Mouse (Mus musculus): ENCODE data around the gene Bex6. TPM values are rescaled to one million over a fixed set of nuclear protein-coding genes. Genes with fewer than 3 reads are reported as not detected.

Gene Bex6
- polyA plus RNA-seq, 1 experiment from 2014 or later, result 0.25 TPM

GRCm38 (mm10) chr16:32153976-32154375, 25.6 kb upstream of the Bex6 start:
- Histone ChIP-seq H3K27ac (replicated peaks; ENCODE audit: low read depth, low read length) (no peak overlapping the region), H3K4me1 (ENCODE audit: control insufficient read depth, insufficient read depth, low read length) (no peaks in the 10 kb centered on the region), H3K36me3 (ENCODE audit: control insufficient read depth, insufficient read depth, low read length) (no peaks in the 10 kb centered on the region), H3K9ac (ENCODE audit: low read length) (no peak overlapping the region), H3K27me3 (ENCODE audit: control insufficient read depth, insufficient read depth, low read length) (no peaks in the 10 kb centered on the region), H3K4me3 (ENCODE audit: low read depth, low read length) (no peak overlapping the region), H3K4me2 (ENCODE audit: low read depth, severe bottlenecking) (no peak overlapping the region), H3K9me3 (ENCODE audit: control insufficient read depth, low read length) (no peaks in the 10 kb centered on the region)
- WGBS, result 71% methylated on average over 1 of the region's 1 CpGs
- ATAC-seq (ENCODE audit: insufficient number of reproducible peaks, low FRiP score, low TSS enrichment, low read depth) (no peak), DNase-seq (ENCODE audit: low spot score) (no peak)

GRCm38 (mm10) chr16:32154437-32154836, 25.2 kb upstream of the Bex6 start:
- H3K4me2 ChIP-seq (ENCODE audit: low read depth, severe bottlenecking), result no peak overlapping the region
- 76% methylated on average over 13 of the region's 13 CpGs for WGBS
- no peak for DNase-seq (ENCODE audit: low spot score)

GRCm38 (mm10) chr16:32156719-32157118, 22.9 kb upstream of the Bex6 start:
- DNase-seq (ENCODE audit: low spot score) (no peak), ATAC-seq (ENCODE audit: insufficient number of reproducible peaks, low FRiP score, low TSS enrichment, low read depth) (no peak)
- H3K9me3 ChIP-seq (ENCODE audit: control insufficient read depth, low read length), result no peaks in the 10 kb centered on the region
- H3K4me3 ChIP-seq (ENCODE audit: low read depth, low read length), result no peak overlapping the region
- H3K27me3 ChIP-seq (ENCODE audit: control insufficient read depth, insufficient read depth, low read length), result no peaks in the 10 kb centered on the region
- no peak overlapping the region for H3K27ac ChIP-seq (replicated peaks; ENCODE audit: low read depth, low read length)
- WGBS, result 38% methylated on average over 3 of the region's 3 CpGs
- no peak overlapping the region for H3K9ac ChIP-seq (ENCODE audit: low read length)
- H3K36me3 ChIP-seq (ENCODE audit: control insufficient read depth, insufficient read depth, low read length), result no peaks in the 10 kb centered on the region
- H3K4me2 ChIP-seq (ENCODE audit: low read depth, severe bottlenecking), result no peak overlapping the region
- no peaks in the 10 kb centered on the region for H3K4me1 ChIP-seq (ENCODE audit: control insufficient read depth, insufficient read depth, low read length)

More at GRCm38 (mm10) chr16:32154437-32154836, 25.2 kb upstream of the Bex6 start:
- Histone ChIP-seq H3K36me3 (ENCODE audit: control insufficient read depth, insufficient read depth, low read length) (no peaks in the 10 kb centered on the region), H3K4me1 (ENCODE audit: control insufficient read depth, insufficient read depth, low read length) (no peaks in the 10 kb centered on the region), H3K4me3 (ENCODE audit: low read depth, low read length) (no peak overlapping the region), H3K9me3 (ENCODE audit: control insufficient read depth, low read length) (no peaks in the 10 kb centered on the region), H3K9ac (ENCODE audit: low read length) (no peak overlapping the region), H3K27ac (replicated peaks; ENCODE audit: low read depth, low read length) (no peak overlapping the region), H3K27me3 (ENCODE audit: control insufficient read depth, insufficient read depth, low read length) (no peaks in the 10 kb centered on the region)
- ATAC-seq (ENCODE audit: insufficient number of reproducible peaks, low FRiP score, low TSS enrichment, low read depth), result no peak

- H3K4me3 ChIP-seq (ENCODE audit: low read depth, low read length), result no peak overlapping the region
- H3K27me3 ChIP-seq (ENCODE audit: control insufficient read depth, insufficient read depth, low read length), result no peaks in the 10 kb centered on the region
- no peak overlapping the region for H3K4me2 ChIP-seq (ENCODE audit: low read depth, severe bottlenecking)
- H3K27ac ChIP-seq (replicated peaks; ENCODE audit: low read depth, low read length), result no peak overlapping the region
- WGBS, result 79% methylated on average over 2 of the region's 2 CpGs
- H3K9me3 ChIP-seq (ENCODE audit: control insufficient read depth, low read length), result no peaks in the 10 kb centered on the region
- DNase-seq (ENCODE audit: low spot score) (no peak), ATAC-seq (ENCODE audit: insufficient number of reproducible peaks, low FRiP score, low TSS enrichment, low read depth) (no peak)
- H3K36me3 ChIP-seq (ENCODE audit: control insufficient read depth, insufficient read depth, low read length), result no peaks in the 10 kb centered on the region
- H3K9ac ChIP-seq (ENCODE audit: low read length), result no peak overlapping the region
- no peaks in the 10 kb centered on the region for H3K4me1 ChIP-seq (ENCODE audit: control insufficient read depth, insufficient read depth, low read length)
Measured at GRCm38 (mm10) chr16:32157369-32157768, 22.3 kb upstream of the Bex6 start.

- Histone ChIP-seq H3K9me3 (ENCODE audit: control insufficient read depth, low read length) (no peaks in the 10 kb centered on the region), H3K27me3 (ENCODE audit: control insufficient read depth, insufficient read depth, low read length) (no peaks in the 10 kb centered on the region)
Measured at GRCm38 (mm10) chr16:32158966-32159365, 20.7 kb upstream of the Bex6 start.

GRCm38 (mm10) chr16:32160742-32161323, 18.8 kb upstream of the Bex6 start:
- no peak for ATAC-seq (ENCODE audit: insufficient number of reproducible peaks, low FRiP score, low TSS enrichment, low read depth)
- no peak overlapping the region for H3K27ac ChIP-seq (replicated peaks; ENCODE audit: low read depth, low read length)
- no peak for DNase-seq (ENCODE audit: low spot score)

More at GRCm38 (mm10) chr16:32158966-32159365, 20.7 kb upstream of the Bex6 start:
- no peak overlapping the region for H3K9ac ChIP-seq (ENCODE audit: low read length)
- H3K4me2 ChIP-seq (ENCODE audit: low read depth, severe bottlenecking), result no peak overlapping the region
- no peaks in the 10 kb centered on the region for H3K4me1 ChIP-seq (ENCODE audit: control insufficient read depth, insufficient read depth, low read length)
- no peak for ATAC-seq (ENCODE audit: insufficient number of reproducible peaks, low FRiP score, low TSS enrichment, low read depth)
- 93% methylated on average over 3 of the region's 3 CpGs for WGBS
- no peak for DNase-seq (ENCODE audit: low spot score)
- H3K4me3 ChIP-seq (ENCODE audit: low read depth, low read length), result no peak overlapping the region
- H3K27ac ChIP-seq (replicated peaks; ENCODE audit: low read depth, low read length), result no peak overlapping the region
- H3K36me3 ChIP-seq (ENCODE audit: control insufficient read depth, insufficient read depth, low read length), result no peaks in the 10 kb centered on the region

GRCm38 (mm10) chr16:32163392-32163791, 16.2 kb upstream of the Bex6 start:
- Histone ChIP-seq H3K9me3 (ENCODE audit: control insufficient read depth, low read length) (no peaks in the 10 kb centered on the region), H3K27me3 (ENCODE audit: control insufficient read depth, insufficient read depth, low read length) (no peaks in the 10 kb centered on the region), H3K36me3 (ENCODE audit: control insufficient read depth, insufficient read depth, low read length) (no peaks in the 10 kb centered on the region), H3K4me3 (ENCODE audit: low read depth, low read length) (no peak overlapping the region), H3K4me2 (ENCODE audit: low read depth, severe bottlenecking) (no peak overlapping the region), H3K4me1 (ENCODE audit: control insufficient read depth, insufficient read depth, low read length) (0 out of 2 replicates have a peak, but pooled peaks cover 3% of the 10 kb centered on the region), H3K27ac (replicated peaks; ENCODE audit: low read depth, low read length) (no peak overlapping the region), H3K9ac (ENCODE audit: low read length) (no peak overlapping the region)
- no peak for DNase-seq (ENCODE audit: low spot score)
- ATAC-seq (ENCODE audit: insufficient number of reproducible peaks, low FRiP score, low TSS enrichment, low read depth), result no peak
- WGBS, result 76% methylated on average over 4 of the region's 4 CpGs

More at GRCm38 (mm10) chr16:32160742-32161323, 18.8 kb upstream of the Bex6 start:
- Histone ChIP-seq H3K9me3 (ENCODE audit: control insufficient read depth, low read length) (no peaks in the 10 kb centered on the region), H3K4me2 (ENCODE audit: low read depth, severe bottlenecking) (no peak overlapping the region), H3K4me1 (ENCODE audit: control insufficient read depth, insufficient read depth, low read length) (0 out of 2 replicates have a peak, but pooled peaks cover 3% of the 10 kb centered on the region), H3K27me3 (ENCODE audit: control insufficient read depth, insufficient read depth, low read length) (no peaks in the 10 kb centered on the region), H3K9ac (ENCODE audit: low read length) (no peak overlapping the region), H3K36me3 (ENCODE audit: control insufficient read depth, insufficient read depth, low read length) (no peaks in the 10 kb centered on the region), H3K4me3 (ENCODE audit: low read depth, low read length) (no peak overlapping the region)
- 91% methylated on average over 9 of the region's 9 CpGs for WGBS

GRCm38 (mm10) chr16:32163891-32164290, 15.7 kb upstream of the Bex6 start:
- 85% methylated on average over 5 of the region's 5 CpGs for WGBS
- H3K4me2 ChIP-seq (ENCODE audit: low read depth, severe bottlenecking), result no peak overlapping the region

More at GRCm38 (mm10) chr16:32163891-32164290, 15.7 kb upstream of the Bex6 start:
- H3K4me3 ChIP-seq (ENCODE audit: low read depth, low read length), result no peak overlapping the region
- no peak overlapping the region for H3K27ac ChIP-seq (replicated peaks; ENCODE audit: low read depth, low read length)
- DNase-seq (ENCODE audit: low spot score), result no peak
- no peak for ATAC-seq (ENCODE audit: insufficient number of reproducible peaks, low FRiP score, low TSS enrichment, low read depth)
- H3K9ac ChIP-seq (ENCODE audit: low read length), result no peak overlapping the region
- H3K27me3 ChIP-seq (ENCODE audit: control insufficient read depth, insufficient read depth, low read length), result no peaks in the 10 kb centered on the region
- no peaks in the 10 kb centered on the region for H3K9me3 ChIP-seq (ENCODE audit: control insufficient read depth, low read length)
- 0 out of 2 replicates have a peak, but pooled peaks cover 3% of the 10 kb centered on the region for H3K4me1 ChIP-seq (ENCODE audit: control insufficient read depth, insufficient read depth, low read length)
- no peaks in the 10 kb centered on the region for H3K36me3 ChIP-seq (ENCODE audit: control insufficient read depth, insufficient read depth, low read length)
